Mouse (Mus musculus) urinary bladder, adult 18-20 months (tissue): Measurements from ENCODE around the gene Anapc7.

ENCODE experiments used
- DNase-seq, 2 experiments: peaks; one replicate each; pipeline ENCODE4 v3.0.0; 2022; ENCODE audit warnings: low spot score in 2 of 2, mixed read lengths in 2 of 2

The Anapc7 gene

DNA sequence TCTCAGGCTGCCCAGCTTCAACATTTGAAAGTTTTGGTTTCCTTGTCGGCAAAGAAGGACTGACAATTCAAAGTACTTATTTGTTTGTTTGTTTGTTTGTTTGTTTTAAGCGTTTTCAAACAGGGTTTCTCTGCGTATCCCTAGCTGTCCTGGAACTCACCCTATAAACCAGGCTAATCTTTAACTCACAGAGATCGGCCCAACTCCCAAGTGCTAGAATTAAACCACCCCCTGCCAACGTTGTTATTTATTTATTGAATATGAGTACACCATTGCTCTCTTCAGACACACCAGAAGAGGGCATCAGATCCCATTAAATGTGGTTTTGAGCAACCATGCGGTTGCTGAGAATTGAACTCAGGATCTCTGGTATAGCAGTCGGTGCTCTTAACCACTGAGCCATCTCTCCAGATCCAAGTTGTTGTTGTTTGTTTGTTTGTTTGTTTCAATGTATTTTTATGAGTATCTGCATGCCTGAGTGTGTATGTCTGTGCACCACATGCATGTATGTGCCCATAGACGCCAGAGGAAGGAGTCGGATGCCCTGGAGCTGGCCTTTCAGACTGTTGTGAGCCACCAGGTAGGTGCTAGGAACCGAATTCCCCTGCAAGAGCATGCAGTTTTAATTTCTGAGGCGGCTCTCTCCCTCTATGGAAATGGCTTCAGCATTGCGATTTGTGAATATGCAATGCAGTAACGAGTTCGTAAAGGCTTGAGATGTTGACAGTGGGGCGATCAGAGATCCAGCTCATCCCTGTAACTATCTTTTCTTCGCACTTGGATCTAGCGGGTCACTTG lies at the start of gene Anapc7:
TSS of gene Anapc7 (plus strand) at position 423 of the 798 bp plus-strand sequence.
- no peak for DNase-seq

DNA sequence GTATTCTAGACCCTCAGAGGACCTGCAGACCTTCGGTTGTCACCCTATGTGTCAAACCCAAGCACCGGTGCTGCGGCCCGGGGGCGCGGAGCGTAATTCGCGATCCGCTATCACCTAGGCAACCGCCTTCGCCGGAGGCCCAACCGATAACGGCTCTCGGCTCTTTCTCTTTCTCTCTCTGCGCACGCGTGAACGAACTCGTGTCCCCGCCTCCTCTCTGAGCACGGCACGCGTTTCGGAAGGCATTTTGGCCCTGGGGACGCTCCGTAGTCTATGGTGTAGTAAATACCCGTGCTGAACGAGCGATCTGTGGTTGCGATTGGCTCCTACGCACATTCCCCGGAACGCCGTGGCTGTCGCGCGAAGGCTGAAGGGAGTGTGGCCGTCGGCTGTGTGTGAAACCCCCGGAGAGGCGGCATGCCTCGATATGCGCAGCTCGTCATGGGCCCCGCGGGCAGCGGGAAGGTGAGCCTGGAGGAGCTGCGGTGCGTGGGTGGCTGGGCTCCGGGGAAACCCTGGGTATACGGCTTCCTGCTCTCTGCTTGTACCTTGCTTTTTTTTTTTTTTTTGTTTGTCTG lies 49.2 kb upstream of the Anapc7 start, which contains the start of gene Fam216a:
TSS of gene Fam216a (minus strand) at position 173 of the 578 bp plus-strand sequence.
- DNase-seq: peak; percentile 99

DNA sequence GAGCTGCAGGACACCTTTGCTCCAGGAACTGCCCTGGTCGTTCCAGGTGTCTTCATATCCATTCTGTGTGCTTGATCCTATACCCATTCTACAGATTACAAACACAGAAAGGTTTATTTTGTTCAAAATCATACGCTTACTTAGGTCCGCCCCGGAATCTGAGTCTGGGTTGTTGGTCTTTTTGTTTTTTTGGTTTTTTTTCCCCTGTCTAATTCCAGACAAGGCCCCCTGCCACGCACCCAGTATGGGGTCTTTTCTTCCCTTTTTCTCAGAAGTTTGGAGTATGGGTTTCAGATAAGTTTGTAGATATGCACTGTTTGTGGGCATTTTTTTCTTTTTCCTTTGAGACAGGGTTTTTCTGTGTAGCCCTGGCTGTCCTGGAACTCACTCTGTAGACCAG lies 48.6 kb upstream of the Anapc7 start:
- DNase-seq: no peak

DNA sequence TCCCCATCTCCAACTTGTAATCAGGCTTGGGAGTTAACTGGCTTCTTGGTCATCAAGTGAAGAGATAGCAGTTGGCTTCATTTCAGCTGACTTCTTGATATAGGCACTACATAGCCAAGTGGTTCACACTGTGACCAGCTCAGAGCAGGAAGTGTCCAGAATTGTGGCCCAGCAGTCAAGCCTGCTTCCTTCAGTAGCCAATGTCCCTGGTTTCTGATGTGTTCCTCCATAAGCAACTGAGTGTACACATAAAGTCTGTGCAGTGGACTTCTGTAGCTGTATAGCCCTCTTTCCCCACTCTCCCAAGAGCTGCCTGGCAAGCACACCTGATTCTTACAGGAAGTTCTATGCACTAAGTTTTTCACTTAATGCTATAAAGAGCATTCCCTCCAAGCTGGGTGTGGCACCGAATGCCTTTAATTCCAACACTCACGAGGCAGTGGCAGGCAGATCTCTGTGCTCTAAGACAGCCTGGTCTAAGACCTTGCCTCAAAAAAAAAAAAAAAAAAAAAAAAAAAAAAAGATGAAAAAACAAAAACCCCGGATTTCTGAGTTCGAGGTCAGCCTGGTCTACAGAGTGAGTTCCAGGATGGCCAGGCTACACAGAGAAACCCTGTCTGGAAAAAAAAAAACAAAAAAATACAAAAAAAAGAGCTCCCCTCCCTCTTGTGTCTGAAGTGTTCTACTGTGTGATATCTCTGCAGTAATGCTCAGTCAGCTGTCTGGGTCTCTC lies 44.2 kb upstream of the Anapc7 start:
- no peak for DNase-seq

DNA sequence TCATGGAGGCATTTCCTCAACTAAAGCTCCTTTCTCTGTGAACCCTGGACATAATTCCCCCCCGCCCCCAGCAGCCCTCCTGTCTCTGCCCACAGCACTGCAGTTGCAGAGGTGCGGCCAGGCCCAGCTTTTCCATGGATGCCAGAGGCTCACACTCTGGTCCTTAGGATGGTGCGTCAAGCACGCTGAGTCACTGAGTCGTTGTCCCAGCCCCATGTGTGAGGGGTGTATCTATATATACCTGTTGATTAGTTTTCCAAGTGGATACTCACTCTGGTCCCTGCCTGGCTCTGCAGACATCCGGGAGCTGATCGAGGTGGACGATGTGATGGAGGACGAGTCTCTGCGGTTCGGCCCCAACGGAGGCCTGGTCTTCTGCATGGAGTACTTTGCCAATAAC lies 43.3 kb upstream of the Anapc7 start:
- DNase-seq: no peak

DNA sequence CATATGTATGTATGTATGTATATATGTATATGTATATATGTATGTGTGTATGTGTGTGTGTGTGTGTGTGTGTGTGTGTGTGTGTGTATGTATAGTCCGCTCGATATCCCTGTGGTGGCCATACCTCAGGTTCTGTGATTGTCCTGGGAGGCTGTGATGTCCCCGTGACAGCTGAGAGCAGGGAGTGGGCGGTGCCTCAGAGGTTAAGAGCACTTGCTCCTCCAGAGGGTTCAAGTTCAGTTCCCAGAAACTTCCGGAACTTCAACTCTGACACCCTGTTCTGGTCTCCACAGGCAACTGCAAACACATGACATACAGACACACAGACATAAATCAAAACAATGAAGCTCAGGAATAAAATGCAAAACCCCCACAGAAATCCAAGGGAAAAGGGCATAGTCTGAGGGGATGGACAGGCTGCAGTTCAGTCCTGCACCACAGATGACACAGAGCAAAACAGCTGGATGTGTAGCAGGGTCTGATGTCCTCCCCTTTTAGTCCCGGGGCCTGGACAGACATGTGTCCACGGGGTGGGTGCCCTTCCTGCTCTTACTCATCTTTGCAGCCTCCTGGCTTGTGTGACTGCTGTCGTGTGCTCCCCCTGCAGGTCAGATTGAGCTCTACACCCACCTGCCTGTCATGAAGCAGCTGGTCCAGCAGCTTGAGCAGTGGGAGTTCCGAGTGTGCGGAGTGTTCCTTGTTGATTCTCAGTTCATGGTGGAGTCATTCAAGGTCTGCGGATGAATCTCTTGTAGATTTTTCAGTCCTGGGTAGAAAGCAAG lies 41.9 kb upstream of the Anapc7 start:
- peak in 1 of 2 experiments; percentile 48 for DNase-seq

DNA sequence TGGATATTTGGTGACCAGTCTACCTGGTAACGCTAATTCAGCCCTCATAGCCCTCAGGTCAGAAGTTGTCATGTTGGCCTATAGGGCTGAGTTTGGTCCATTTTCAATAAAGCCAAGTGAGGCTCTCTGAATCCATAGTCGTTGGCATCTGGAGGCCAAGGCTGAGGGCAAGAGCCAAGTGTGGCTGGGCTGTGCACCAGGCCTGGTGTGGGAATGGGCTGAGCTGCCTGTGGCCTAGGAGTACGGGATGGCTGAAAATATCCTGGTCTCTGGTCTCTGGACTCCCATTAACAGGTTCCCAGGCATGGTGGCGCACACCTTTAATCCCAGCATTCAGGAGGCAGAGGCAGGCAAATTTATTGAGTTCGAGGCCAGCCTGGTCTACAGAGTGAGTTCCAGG lies 31.5 kb upstream of the Anapc7 start:
- no peak for DNase-seq

DNA sequence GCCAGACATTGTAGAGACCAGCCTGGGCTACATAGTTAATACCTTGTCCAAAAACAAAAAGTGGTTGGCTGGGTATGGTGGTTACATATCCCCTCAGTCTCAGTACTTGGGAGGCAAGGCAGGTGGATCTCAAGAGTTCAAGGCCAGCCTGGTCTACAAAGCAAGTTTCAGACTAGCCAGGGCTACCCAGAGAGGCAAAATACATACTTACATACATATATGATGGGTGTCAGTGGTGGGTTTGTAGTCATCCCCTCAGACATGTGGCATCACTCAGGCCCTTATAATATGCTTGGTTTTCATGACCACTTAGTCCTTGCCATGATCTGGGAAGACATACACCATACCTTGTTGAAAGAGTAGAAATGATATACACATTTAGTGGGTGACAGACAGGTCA lies 30.8 kb upstream of the Anapc7 start:
- no peak for DNase-seq

DNA sequence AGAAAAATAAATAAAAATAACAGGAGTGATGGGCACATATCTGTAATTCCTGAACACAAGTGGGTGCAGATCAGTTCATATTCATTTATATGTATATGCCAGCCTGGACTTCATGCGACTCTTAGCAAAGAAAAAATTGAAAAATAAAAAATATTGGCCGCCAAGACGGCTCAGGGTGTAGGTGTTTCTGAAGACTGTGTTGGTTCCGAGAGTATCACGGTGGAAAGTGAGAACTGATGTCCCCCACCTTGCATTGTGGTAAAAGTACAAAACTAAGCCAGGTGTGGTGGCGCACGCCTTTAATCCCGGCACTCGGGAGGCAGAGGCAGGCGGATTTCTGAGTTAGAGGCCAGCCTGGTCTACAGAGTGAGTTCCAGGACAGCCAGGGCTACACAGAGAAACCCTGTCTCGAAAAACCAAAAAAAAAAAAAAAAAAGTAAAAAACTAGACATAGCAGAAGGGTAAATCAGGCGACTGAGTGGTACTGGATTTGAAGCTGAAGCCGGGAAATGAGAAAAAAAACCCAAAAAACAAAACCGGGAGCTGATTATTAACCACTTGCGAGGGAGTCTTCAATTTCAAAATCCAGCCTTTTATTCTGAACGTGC lies 30.2 kb upstream of the Anapc7 start:
- no peak for DNase-seq

DNA sequence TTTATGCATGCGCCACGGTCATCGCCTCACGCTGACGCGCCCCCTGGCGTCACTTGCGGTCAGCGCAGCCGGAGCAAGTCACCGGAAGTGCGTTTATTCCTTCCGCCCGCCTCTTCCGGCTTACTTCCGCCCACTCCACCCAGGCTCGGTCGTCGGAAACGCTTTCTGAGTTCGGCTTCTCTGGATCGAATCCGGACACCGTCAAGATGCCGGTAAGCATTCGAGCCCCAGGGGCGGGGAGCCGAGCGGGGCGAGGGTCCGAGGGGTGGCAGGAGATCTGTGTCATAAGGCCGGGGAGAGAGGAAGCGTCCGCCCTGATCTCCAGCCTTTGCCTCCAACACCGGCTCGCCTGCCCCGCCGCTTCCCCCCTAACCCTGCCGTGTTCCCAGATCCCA lies 29.7 kb upstream of the Anapc7 start, which contains the start of gene Arpc3:
TSS of gene Arpc3 (plus strand) at position 93 of the 395 bp plus-strand sequence.
- DNase-seq: peak; percentile 85 to 86

DNA sequence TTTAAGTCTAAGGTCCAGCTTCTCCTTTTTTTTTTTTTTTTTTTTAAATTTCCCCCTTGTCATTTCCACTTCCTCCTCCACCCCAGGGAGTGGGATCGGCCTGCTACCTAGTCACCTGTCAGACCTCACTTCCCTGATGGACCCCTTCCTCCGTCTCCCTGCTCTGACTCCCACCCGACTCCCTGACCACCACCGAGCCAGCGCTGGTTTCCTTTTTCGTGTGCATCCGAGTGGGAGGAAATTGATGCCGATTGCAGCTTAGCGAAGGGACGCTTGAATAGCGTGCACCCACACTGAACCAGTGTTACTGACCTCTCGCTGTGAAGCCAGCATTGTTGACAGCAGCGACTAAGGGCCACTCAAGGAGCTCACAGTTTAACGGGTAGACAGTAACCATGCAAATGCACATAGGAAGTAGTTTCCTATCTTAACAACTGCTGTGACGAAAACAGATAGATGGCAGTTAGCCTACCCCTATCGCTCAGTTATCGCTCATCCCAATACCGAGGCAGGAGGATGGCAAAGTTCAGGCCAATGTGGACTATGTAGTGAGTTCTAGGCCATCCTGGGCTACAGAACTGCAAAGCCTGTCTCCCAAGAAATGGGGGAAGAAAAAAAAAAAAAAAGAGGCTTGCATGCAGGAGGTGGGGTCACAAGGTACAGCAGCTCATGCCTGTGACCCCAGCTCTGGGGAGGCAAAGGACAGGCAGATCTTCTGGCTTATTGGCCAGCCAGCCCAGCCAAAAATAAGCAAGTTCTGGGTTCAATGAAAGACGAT lies 29.1 kb upstream of the Anapc7 start:
- no peak for DNase-seq

DNA sequence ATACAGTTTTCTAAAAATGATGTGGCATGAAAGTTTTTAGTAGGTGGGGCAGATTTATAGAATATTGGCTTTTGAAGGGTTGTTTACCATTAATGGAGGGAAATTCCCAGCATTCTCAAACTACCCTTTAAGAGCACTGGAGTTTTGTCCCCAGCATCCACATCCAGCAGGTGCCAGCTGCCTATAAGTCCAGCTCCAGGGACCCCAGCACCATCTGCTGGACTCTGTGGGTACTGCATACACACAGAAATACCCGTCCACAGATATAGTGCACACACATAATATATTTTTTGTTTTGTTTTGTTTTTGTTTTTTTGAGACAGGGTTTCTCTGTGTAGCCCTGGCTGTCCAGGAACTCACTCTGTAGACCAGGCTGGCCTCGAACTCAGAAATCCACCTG lies 27.6 kb upstream of the Anapc7 start:
- DNase-seq: peak in 1 of 2 experiments; percentile 54

DNA sequence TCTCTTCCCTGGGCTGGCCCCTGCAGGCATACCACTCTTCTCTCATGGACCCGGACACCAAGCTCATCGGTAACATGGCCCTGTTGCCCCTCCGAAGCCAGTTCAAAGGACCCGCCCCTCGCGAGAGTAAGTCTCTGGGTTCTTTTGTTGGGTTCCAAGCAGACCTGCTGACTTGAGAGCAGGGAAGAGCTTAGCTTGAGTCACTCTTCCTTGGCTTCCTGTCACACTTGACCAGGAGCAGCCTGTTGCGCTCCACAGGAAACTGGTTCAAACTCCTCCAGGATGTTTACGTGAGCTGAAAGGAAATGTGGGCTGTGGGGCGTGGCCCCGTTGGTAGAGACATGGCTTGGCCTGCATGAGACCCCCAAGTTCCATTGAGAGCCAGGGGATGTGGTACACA lies 24.7 kb upstream of the Anapc7 start:
- no peak for DNase-seq

DNA sequence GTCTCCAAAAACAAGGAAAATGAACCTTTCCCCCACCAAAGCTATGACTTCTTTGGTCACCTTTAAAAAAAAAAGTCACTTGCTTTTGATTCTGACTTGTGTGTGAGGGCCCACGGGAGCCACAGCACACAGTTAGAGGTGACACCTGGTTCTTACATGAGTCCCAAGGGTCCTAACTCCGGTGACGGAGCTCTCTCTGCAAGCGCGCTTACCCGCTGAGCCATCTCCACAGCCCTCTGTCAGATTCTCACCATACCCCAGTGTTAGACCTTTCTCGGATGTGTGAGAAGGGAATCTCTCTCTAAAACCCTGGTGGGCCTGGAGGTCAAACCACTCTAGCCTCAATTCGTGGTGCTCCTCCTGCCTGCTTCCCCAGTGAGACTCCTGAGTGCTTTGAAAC lies 24.0 kb upstream of the Anapc7 start:
- DNase-seq: no peak

DNA sequence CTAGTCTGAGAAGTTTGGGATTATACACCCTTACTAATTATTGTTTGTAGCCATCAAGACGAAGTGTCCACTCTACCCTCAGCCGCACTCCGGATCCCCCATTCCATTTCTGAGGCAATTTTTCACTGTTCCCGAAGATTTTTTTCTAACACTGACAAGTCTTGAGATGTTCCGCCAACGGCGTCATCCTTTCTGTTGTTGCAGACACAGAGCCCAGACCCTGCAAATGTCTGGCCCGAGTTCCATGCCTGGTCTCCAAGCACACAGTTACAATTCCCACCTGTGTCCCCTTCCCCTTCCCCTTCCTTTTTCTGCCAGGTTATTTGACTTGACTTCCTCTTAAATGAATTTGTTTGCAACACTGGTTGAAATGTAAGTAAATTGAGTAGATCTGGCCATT lies 21.6 kb upstream of the Anapc7 start:
- DNase-seq: no peak

DNA sequence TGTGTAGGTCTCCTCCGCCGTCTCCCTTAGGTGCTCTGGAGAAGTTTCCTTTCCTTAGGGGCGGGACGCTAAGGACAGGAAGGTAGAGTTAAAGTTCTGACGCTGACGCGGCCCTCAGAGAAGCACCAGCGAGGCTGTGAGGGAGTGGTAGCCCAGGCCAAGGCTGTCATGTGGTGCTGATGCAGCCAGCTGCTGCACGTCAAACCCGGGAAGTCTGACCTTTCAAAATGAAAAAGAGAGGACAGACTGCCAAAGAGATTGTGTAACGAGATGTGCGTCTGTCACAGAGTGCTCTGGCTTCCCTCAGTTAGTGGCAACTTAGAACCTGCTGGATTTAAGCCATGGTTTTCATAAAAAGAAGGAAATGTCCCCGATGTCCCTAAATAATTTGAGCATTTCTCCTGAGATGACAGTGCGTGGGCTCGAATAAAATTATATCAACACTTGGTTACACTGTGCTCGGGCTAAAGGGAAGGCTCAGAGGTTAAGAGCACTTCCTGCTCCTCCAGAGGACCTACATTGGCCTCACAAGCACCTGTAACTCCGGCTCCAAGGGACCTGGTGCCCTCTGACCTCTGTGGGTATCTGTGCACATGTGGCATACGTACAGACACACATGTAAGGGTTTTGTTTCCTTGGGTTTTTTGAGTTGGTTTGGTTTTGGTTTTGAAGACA lies 20.7 kb upstream of the Anapc7 start:
- DNase-seq: peak in 1 of 2 experiments; percentile 60

DNA sequence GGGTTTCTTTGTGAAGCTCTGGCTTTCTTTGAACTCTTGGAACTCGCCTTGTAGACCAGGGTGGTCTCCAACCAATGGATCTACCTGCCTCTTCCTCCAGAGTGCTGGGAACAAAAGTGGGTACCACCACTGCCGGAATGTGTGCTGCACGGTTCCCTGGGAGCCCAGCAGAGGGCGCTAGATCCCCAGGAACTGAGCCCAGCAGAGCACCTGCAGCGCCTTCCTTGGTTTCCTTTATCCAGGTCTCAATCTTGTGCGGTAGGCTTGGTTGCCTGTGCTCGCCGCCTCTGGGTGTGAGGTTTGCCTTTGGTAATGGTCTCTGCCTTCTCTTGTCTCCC lies 20.2 kb upstream of the Anapc7 start:
- peak in 1 of 2 experiments; percentile 60 for DNase-seq

DNA sequence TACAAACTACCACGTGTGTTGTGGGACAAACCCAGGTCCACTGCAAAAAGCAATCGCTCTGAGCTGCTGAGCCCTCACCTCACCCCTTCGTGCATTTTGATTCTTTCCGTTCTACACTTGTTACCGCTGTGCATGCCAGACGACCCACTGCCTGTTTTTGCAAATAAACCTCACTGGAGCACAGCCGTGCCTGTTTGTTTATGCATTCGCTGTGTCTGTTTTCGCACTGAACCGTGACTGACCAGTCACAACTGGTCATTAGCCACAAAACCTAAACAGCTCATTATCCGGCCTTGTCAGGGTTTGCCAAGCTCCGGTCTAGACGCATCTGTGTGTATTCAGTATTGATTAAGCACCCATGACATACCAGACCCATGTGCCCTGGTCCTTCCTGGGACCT lies 19.3 kb upstream of the Anapc7 start:
- no peak for DNase-seq

DNA sequence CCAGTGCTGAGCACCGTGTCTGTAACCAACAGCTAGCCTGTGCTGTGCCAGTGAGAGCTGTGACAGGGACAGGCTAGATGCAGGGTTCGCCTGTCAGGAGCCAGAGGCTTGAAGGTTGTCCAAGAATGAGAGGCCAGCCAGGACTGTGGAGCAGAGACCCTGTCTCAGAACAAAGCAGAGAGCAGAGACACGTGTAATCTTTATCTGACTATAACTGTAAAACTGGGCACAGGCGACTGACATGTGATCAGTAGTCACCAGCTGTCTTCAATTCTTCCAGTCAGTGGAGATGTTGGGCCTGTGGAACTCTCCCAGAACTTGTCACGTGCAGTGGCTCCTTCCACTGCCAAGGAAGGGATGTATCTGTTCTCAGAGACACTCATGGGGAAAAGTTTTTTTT lies 18.7 kb upstream of the Anapc7 start:
- DNase-seq: no peak

DNA sequence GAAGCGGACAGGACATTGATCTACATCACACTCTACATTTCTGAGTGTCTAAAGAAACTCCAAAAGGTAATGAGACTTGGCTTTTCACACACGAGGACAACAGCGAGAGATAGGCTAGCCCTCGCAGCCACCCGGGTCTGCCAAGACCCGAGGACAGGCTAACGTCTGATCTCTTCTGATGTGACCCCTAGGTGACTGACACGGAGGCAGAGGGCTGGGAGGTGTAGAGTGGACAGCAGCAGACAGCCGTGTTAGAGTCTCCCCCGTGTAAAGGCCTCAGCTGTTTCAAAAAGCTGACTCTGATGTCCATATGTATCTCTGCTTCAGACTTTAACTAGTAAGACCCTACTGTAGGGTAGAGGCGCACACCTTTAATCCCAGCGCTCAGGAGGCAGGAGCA lies 18.1 kb upstream of the Anapc7 start:
- DNase-seq: no peak
